Mouse (Mus musculus) spleen, adult 12 weeks (tissue): ENCODE measurements around the gene Pdik1l.

Experiments used
- DNase-seq: peaks from one replicate; pipeline ENCODE4 v3.0.0; 2022; ENCODE audit warnings: low spot score

Pdik1l gene

DNA sequence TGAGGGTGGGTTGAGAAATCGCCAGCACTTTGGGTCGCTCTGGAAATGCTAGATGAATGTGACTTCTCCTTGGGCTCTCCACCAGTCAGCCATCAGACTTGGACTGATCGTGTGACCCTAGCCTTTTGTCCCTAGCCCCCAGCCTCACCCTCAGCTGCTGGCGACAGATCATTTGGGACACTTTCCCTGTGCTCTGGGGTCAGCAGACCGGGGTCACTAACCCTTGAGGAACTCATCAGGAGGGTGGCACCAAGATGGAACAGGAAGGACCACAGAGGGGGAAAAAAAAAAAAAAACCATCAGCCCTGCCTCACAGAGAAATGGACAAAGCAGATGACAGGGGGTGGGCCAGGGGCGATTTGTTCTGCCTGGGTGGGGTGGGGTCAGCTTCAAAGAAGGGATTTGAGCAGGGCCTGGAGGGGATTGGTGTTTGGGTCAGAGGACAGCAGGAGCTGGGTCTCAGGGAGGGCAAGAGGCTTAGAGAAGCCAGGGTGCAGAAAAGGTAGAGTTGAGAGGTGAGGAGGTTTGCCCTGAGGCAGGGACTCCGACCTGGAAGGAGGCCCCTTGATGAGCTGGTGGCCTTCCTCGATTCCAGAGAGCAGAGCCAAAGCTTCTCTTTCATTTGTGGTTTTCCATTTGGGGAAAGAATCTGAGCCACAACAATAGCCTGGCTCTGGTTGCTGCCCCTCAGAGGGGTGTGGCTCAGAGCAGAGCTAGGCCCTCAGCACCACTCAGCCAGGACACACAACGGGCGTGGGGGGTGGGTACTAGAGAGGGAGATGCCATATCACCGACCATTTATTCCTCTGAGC, 30.3 kb downstream of the Pdik1l start:
- no peak for DNase-seq

DNA sequence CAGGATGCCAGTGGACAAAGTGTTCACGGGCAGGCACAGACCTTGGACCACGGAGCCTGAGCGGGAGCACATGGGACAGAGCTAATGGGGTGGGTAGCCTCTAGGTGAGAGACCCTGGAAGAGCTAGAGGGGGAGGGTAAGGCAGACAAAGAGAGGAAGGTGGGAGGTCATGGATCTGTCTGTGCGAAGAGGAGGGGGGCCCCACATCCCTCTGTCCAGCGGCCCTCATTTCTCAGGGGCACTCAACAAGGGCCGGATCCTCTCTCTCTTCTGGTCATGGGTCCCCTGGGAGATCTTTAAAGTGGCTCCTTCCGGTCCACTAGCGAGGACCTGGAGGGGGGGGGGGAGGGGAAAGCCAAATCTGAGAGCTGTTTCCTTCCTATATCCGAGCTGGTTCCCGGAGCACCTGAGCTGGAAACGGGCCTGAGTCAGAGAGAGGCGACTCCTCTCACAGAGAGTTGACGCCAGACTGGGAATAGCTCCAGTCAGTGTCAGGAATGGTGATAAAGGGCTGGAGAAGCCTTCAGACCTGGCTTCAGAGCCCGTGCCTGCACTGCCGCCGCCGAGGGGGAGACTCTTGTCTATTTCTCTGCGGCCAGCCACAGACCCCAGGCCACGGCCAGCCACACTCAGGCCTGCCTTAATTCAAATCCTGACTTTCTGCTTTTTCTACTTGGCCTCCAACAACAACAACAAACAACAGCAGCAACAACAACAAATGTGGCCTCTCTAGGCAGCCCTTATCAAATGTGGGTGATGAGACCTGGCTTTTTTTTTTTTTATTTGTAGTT, 31.1 kb downstream of the Pdik1l start:
- DNase-seq, result no peak

DNA sequence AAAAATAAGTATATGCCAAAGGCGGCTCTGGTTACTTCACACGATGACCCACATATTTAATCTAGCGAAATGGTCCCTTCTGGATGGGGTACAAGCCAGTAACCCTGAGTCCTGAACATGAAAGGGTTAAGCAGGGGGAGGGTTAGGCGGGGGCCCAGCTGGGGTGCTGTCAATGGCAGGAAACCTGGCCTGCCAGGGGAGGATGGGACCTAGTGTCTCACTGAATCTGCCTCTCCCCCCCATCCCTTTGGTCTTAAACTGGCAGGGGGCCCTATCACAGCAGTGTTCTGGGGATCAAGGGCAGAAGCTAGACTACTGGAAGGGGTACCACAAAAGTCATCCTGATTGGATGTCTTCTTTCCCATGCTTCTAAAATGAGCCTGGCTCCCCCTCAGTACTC, 31.8 kb downstream of the Pdik1l start:
- DNase-seq, result no peak

DNA sequence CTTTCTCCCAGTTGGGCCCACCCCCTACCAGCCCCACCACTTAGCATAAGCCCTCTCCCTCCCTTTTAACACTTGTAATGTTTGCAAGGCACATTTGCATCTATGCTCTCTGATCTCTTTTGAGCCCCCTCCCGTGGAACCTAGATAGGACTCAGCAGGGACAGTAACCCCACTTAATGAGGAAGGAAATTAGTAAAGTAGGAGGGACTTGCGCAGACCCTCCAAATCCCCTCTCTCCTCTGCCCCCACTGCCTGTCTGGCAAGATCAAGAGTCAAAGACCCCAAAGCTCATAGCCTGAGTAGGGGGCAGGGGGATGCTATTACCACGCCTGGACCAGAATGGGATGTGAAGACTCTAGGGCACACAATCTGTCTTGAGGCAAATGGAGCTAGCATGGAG, 32.9 kb downstream of the Pdik1l start:
- DNase-seq, result no peak

DNA sequence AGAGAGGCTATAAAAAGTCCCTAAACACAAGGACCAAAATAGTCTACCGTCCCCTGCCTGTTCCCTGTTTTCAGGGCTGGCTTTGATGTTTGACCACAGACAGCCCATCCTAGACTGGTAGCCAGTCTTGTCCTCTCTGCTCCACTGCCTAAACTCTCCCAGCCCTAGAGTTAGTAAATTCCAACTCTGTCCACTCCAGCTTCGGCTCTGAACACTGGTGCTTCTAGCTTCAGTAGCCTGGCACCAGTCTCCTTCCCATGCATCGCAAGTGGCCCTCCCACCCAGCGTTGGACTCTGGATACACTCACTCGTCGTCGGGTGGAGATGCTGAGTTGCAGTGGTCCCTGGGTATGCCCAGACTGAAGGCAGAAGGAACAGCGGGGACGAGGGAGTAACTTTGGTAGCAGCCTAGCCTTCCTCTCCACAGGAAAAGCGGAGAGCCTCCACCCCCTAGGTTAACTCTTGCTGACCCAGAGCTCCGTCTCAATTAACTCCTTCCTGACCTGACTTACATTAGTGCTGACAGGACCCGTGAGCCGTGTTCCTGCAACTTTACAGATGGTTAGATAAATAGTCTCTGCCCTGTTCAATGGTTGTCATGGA, 33.9 kb downstream of the Pdik1l start, which contains the start of gene Grrp1:
Gene Grrp1, minus strand, starts transcription at position 385 of the 603 bp plus-strand sequence.
- no peak for DNase-seq

DNA sequence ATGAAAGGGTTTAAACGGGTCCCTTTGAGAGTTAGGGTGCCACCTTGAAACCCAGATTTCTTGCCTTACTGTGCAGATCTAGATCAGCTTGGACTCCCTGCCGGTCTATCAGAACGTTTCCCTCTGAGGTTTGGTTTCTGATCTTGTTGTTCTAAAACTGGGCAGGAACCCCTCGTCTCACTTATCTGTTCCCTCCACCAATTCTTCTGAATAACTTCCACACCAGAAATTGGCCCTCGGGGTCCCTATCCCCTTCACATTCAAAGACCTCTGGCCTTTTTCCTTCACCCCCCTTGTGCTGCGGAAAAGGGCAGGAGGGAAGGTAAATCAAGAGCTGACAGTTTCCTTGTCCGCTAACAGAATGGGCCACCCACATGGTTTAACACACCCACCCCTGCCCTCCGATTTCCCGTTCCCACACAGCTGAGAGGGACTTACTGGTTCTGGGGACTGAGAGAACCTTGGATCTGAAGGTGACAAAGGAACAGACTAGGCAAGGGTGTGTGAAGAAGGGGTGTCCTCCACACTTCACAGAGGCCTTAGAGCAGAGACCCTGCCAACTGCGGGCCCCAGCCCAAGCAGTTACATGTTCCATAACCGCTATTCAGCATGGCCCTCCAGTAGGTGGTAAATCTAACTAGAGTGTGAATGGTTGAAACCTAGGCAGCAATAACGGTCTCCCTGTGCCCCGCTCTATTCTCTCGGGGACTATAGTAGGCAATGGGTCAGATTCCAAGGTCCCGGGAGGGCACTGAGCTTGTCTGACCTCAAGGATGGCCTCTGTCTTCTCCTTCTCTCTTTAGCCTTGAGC, 34.6 kb downstream of the Pdik1l start:
- DNase-seq, result no peak

DNA sequence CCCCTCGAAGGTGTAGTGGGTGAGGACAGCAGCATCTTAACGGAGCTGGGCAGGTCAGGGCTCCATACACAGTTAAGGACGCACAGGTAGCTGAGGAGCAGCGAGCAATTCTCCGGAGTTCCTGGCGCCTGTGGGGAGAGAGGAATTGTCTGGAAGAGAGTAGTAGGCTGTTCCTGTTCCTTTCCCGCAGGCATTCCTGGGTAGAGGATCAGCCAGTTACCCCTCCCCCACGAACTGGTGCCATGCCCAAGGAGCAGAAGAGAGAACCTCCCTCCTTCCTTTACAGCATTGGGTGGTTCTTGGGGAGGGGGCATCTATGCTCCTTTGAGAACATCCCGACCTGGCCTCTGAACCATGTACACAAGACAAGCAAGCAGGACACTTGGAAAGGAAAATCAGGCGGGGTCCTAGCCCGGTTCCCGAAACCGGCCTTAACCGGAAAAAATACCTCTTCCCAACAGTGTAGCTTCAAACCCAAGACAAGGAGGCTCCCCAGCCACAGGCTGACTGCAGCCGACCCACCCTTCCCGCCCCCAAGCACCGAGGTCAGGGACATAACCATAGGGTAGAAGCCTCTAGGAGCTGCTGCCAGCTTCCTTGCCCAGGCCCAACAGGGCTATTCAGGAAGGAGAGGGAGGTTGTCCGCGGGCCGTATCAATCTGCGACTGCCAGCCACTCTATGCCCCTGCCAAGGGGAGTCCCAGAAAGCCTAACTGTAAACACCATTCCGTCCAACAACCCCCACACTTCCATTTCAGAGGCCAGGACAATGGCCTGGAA, 35.4 kb downstream of the Pdik1l start:
- no peak for DNase-seq

DNA sequence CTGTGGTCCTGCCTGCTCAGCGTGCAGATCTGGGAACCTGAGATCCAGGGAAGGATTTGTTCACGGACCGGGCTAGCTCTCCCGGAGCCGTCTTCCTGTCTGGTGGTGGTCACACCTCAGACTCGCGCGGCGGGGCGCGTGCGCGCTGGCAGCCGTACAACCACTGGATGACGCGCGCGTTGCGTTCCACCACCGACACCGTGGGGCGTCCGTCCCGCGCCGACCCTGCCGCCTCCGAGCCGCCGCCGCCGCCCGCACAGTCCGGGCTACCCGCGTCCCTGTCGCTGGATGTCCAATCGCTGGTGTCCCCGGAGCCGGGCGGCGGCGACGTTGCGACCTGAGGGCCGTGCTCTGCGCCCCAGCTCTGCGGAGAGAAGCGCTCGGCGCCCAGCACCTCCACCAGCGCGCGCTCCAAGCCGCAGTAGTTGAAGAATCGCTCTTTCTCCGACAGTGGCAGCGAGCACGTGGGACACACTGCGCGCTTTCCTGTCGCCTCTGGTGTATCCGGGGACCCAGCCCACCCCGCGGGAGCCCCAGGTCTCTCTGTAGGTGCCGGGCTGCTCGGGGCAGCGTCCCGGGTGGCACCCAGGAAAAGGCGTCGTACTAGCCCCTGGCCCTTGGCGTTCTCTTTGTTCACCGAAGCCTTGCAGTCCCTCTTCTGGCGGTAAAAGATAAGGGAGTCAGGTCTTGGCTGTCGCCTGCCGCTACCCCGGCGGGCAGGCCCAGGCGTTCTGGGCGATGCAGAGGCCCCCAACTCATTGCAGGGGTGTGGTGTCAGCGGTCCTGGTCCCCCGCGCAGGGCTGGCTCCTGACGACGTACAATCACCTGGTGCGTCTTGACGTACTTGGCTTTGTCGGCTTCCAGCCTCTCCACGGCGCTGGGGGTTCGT, 36.2 kb downstream of the Pdik1l start:
- DNase-seq, result no peak

DNA sequence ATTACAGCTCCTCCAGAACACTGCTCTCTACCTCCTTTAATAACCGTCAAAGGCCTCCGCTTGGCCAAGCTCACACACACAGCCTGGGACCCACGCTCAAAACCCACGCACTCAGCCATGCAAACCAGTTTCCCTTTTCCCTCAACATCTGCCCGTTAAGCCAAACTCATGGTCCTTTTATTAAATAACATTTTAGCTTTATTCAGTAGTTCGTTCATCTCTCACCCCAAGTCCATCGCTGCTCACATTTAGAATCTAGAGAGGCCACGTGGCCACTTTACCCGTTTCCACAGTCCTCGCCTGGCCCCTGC, 36.8 kb downstream of the Pdik1l start:
- DNase-seq, result no peak

DNA sequence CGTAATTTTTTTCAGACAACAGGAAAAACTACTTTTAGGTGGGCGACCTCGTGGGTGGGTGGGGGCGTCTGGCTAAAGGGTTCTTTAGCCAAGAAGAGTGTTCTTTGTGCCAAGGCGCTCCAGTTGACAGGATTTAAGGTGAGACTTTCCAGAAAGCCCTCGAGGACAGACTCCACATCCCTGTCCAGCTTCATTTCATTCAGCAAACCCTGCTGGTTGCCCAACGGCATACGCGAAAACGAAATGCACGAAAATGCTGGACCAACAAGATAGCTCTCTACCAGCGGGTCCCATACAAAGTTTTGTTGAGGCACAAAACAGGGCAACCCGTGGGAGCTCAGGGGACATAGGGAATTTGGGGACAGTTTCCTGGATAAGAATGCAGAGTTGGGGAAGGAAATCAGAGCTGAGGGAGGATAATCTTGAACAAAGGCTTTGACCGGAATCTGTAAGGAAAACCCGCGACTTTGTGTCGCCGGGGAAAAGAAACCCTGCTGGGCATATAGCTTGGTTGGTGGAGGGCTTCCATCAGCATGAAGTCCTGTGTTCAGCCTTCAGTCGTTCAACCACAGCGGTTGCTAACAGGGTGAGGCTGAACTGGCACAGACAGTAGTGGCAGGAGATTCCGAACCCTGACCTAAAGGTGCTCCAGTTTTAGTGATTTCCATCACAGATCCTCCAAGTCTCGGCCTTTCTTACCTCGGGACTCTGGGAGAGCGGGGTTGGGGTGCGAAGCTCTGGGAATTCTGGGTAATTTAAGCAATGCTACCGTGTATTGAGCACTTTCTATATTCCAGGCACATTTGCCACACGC, 37.4 kb downstream of the Pdik1l start:
- no peak for DNase-seq

DNA sequence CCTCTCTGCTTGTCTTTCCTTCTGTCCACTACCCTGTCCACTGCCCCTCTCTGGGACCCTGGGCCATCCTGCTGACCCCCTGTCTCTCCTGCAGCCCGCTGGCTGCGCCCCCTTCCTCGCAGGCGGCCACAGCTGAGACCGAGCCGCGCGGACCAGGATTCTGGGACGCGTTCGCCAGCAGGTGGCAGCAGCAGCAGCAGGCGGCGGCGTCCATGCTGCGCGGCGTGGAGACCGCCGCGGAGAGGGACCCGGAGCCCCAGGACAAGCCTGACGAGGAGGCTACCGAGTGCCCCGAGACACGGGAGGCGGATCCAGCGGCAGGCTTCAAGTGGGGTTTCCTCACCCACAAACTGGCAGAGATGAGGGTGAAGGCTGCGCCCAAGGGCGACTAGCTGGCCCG, 38.0 kb downstream of the Pdik1l start:
- peak; percentile 44 for DNase-seq

DNA sequence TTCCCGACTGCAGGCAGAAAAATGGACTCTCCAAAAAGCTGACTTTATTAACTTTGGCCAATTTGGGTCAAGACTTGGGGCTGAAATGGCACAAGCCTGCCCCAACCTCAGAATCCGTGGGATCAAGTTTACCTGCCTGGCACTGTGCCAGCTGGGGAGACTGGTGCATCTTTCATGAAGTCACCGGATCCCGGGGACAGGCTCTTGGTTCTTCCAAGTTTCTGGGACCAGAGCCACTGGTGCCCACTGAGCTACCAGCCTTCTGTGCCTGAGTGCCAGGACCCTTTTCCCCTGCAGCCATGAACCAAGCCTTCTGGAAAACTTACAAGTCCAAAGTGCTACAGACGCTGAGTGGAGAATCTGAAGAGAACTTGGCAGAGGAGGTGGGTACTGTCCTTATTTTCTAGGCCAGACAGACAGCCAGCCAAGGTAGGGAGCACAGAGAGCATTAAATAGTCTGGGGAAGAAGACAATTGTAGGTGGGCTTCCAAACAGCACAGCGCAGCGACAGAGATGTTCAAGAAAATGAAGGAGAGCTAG, 40.9 kb downstream of the Pdik1l start, which contains the start of gene Gm30191:
Gene Gm30191, plus strand, starts transcription at position 217 of the 540 bp plus-strand sequence.
- DNase-seq, result no peak

DNA sequence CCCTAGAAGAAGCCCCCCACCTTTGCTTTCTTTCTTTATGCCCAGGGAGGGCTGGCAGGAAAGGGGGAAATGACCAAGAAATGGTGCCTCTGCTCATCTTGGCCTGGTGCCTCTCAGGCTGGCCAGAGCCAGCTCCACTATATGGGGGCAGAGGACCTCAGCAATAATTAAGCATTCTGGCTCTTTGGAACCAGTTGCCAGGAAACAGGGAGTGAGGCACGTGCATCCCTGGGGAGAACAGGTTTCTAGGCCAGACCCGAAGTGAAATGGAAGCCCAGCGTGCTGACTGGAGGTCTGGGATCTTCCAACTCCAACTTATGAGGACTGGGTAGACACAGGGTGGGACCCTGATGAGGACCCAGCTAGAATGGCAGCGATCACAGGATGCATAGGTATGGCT, 41.4 kb downstream of the Pdik1l start:
- DNase-seq, result no peak

DNA sequence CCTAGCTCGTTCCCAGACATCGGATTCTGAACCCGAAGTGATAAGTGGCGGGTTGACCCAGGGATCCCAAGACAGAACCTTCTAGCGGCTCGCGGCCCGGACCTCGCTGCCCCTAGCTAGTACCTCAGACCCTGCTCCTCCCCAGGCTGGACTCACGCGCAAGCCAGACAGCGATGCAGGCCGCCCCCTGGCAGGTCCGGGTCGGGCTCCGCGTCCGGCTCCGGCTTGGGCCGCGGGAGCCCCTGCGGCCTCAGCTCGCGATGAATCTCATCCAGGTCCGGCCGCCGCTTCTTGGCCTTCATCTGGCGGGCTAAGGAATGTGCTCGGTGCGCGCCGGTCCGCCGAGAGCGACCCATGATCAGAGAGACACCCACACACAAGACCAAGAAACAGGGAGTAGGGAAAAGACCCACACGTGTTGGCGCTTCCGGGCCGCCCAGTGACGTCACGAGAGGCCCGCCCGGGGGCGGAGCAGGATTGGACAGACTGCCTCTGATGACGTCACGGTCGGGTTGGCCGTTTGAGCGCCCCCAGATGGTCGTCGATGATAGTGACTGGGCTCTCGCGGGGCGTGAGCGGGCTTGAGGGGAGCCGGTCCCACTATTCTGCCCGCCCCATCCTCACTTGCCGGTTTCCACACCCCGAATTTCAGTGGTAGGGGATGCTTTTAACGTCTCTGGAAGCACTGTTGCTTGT, 42.4 kb downstream of the Pdik1l start, which contains the start of gene Zfp593:
Gene Zfp593, minus strand, starts transcription at position 445 of the 696 bp plus-strand sequence.
- DNase-seq, result peak; percentile 91

DNA sequence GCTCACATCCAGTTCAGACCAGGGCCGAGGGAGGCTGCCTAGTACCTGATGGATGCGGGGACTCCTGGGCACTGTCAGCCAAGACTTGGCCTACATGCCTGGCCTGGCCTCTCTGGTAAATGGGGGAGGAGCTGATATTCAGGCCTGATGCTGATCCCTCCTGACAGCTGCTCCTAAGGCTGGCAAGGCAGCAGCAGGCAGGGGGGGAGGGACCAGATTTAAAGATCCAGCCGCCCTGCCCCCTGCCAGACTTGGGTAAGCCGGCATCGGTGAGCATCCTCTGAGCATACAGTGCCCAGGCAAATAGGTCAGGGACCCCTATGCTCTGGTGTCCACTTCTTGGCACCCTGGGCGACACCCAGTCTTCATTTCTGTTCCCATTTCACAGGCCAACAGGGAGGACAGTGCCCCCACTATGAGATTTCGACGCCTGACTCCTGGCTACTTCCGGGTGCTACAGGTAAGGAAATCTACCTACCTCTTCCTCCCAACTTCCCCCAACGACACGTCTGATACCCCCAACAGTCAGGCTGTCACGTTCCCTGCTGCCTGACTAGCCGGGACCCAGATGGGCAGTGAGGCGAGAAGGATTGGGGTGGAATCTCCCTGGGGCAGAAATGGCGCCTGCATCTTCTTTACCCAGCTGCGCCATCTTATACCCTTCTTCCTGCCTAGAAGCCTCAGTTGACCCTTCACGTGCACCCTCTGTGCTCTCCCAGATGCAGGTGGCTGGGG, 44.0 kb downstream of the Pdik1l start, which contains the start of gene E130218I03Rik:
Gene E130218I03Rik, plus strand, starts transcription at position 147 of the 735 bp plus-strand sequence.
- DNase-seq, result no peak

DNA sequence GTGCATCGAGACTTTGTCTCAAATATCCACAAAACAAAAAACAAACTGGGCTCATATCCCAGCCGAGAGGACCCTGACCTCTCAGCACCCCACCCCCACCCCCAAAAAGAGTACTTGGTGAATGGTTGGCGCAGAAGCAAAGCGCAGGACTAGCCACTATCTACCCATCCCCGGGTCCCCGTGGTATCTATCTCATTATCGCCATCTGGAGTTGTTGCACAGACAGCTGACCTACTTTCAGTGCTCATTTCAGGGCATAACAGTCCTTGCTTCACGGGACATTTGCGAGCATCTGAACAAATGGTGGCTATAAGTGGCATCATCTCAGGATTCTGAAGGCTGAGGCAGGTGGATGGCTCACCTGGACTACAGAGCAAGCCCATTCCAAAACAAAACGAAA, 49.0 kb downstream of the Pdik1l start:
- no peak for DNase-seq

DNA sequence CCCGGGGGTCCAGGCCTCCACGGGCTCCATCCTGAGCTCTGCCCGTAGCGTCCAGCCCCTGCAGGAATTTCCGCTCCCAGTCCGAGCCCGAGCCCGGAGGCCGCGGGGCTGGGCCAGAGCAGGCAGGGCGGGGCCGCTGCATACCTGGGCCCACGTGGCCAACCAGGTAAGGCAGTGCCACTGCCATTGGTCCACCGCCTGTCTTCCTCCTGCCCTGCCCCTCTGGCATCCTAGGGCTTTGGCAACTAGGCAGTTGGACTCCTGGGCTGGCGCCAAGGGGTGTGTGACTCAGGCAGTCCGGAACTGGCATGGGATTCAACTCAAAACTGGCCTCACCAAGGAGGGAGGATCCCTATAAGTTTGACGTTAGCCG, 49.4 kb downstream of the Pdik1l start, which contains the start of gene Cnksr1:
Gene Cnksr1, minus strand, starts transcription at position 121 of the 373 bp plus-strand sequence.
- no peak for DNase-seq
